Mouse (Mus musculus) c-Kit-negative CD71-positive TER-119-positive erythroid progenitor cells, embryonic 14.5 days (primary cell): ENCODE measurements around the gene Zrsr1.

Source experiments
- DNase-seq: peaks from one replicate; pipeline ENCODE4 v3.0.0-alpha.2; 2013; ENCODE audit warnings: low read depth, low spot score

The Zrsr1 gene

DNA sequence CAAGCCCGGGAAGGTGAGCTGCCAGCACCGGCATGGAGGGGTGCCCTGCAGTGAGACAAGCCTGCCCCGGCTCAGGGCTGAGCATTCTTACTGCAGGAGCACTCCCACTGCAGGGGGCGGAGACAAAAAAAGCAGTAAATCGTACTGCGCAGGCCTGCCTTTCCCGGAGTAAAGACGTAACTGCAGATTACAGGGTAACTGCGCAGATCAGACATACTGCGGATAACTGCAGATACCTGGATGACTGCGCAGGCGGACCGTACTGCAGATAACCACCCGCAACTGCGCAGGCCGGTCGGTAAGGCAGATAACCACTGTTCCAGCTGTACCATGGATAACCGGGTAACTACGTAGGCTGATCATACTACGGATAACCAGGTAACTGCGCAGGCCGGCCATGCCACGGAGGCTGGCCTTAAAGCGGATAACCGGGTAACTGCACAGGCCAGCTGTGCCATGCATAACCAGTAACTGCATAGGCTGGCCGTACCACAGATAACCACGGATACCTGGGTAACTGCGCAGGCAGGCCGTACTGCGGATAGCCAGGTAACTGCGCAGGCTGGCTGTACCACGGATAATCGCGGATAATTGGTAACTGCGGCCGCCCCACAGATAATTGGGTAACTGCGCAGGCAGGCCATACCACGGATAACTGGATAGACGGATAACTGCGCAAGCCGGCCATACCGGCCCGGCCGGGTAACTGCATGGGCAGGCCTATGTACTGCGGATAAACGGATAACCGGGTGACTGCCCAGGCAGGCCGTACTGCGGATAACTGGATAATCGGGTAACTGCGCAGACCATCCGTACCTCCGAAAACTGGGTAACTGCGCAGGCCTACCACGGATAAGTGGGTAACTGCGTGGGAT, at the start of gene Zrsr1:
Zrsr1 (plus strand) TSS at position 171 of the 875 bp plus-strand sequence.
- DNase-seq: peak; percentile 67

DNA sequence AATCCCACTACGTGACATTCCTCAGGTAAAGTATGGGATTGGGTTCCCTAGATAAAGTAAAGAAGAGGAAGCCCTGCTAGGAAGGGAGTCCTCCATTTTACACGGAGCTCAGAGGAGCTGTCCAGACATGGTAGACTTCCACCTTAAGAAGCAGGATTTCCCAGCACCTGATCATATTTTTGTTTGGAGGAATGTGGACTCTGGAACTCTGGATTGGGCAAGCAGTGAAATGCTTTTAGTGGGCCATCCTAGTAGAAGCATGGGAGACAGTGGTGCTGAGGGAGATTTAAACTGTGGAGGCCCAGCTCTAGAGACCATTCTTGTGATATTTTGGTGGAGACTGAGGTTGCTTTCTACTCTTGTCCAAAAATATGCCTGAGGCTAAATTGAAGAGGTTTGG, 49.3 kb upstream of the Zrsr1 start:
- no peak for DNase-seq

GRCm38 (mm10) chr11:22923606-22924005, 48.2 kb upstream of the Zrsr1 start:
- no peak for DNase-seq

DNA sequence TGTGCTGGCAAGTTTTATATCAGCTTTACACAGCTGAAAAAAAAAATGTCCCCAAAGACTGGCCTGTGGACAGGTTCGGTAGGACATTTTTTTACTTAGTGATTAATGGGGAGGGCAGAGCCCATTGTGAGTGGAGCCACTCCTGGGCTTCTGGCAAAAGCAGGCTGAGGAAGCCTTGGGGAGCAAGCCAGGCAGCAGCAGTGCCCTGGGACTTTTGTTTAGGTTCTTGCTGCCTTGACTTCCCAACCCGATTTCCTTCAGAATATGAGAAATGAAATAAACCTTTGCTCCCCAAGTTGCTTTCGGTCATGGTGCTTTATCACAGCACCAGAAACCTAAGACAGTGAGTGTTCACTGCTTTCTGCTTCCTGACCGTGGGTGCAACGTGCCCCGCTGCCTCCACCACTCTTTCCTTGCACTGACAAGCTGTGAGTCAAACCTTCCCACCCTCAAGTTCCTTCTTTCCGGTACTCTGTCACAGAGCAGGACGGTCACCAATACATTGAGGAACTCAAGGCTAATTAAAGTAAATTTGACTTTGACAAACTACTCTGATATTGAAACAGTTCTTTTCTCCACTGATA, 43.1 kb upstream of the Zrsr1 start:
- DNase-seq: no peak

- DNase-seq: no peak
Measured at GRCm38 (mm10) chr11:22930129-22930528, 41.7 kb upstream of the Zrsr1 start.

- DNase-seq: no peak
Measured at GRCm38 (mm10) chr11:22931320-22931905, 40.4 kb upstream of the Zrsr1 start.

DNA sequence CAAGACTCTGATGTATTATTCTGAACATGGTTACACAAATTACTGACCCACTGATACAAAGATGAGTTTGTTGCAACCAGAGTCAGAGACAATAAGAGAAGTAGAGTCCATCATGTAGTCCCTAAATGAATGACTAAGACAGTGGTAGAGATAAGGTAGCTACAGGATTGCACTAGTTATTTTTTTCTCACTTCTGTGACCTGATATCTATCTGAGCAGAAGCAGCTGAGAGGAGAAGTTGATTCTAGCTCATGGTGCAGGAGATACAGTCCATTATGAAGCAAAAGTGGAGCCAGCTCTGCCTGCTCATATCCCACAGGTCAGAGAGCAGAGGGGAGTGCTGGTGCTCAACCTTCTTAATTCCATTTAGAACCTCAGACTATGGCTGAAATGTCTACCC, 39.6 kb upstream of the Zrsr1 start:
- no peak for DNase-seq

DNA sequence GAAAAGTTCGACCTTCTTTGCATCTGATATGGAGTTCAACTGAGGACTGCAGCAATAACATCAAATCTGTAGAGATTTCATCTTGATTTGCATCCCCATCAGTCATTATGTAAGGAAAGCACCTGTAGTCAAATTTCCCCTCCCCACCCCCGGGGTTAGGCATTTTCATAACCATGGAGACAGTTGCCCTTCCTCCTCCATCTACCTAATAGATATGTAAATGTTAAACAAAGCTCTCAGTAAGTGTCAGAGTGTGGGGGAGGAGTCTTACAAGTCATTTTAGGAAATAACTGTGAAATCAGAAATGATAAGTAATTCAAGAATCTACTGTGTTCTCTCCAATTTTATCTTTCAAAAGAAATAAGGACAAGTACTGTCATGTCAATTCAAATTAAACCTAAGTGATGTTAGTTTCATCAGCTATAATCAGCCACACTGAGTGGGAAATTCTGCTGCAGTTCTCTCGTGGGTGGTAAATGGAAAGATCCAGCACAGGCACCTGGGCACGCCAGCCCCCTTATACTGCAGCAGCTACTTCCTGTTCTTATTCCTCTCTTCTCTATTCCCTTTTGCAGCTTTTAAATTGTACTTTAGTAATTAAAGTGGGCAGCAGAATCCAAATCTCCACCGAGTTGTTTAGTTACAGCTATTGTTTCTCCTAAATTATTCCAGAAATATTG, 35.2 kb upstream of the Zrsr1 start:
- DNase-seq: no peak

DNA sequence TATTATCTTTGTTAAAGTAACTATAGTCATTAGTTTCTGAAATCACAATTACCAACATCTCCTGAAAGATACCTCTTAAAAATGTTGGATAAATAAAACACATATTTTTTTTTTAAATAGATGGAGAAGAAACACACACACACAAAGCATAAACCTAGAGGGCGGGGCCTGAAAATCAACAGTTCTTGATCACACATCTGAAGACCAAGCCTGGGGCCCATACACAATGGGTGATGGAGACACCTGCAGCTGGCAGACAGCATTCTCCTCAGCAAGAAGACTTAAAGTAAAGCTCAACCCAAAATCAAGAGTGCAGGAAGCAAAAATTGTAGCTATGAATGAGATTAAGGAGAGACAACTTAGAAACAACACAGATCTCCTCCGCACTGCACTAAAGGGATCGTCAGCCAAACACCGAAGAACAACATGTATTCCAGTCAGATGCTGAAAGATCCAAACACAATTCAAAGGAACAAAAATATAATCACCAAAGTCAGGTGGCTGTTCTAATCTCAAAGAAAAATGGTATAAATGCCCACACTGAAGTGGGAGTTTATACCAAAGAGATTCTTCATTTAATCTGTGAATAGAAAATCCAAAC, 34.0 kb upstream of the Zrsr1 start:
- DNase-seq: no peak

DNA sequence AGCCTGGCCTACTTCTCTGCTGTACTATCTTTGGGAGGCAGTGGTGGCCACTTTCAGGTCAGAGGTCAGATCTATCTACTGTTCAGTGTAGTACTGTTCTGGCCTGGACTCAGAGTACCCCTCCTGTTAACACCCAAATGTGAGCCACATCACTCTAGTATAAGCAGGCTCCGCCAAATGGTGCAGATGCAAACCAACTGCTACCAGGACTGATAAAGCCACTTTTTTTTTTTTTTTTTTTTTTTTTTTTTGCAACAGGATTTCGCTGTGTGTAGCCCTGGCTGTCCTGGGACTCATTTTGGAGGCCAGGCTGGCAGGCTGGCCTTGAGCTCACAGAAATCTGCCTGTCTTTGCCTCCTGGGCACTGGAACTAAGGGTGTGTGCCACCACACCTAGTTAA, 32.8 kb upstream of the Zrsr1 start:
- no peak for DNase-seq

GRCm38 (mm10) chr11:22949101-22949500, 22.7 kb upstream of the Zrsr1 start:
- DNase-seq: no peak

DNA sequence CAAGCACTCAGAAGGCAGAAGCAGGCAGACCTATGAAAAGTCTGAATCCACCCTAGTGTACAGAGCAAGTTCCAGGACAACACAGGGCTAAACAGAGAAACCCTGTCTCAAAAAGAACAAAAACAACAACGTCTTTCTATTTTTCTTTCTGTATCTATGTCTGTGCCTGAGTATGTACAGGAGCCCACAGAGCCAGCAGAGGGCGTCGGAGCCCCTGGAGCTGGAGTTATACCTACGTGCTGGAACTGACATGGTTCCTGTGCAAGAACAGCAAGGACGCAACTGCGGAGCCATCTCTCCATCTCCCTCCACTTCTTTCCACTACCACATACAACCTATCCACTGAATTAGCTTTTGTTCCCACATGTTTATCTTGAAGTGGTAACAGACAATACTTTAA, 21.7 kb upstream of the Zrsr1 start:
- no peak for DNase-seq

DNA sequence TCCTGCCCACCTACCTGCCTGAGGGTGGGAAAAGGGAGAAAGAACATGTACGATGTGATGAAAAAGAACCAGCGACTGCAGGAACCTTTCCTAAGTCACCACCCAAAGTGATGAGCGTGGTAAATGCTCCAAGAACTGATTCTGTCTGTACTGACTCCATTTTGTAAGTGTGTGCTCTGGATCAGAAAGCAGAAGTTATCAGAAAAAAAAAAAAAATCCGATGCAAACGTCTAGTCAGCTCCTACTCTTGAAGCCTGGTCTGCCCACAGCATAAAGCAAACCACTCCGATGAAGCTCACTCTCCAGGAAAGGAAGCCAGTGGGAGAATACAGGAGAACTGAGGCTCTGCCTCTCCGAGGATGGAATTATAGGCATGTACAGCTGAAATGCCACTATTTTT, 19.1 kb upstream of the Zrsr1 start:
- no peak for DNase-seq

DNA sequence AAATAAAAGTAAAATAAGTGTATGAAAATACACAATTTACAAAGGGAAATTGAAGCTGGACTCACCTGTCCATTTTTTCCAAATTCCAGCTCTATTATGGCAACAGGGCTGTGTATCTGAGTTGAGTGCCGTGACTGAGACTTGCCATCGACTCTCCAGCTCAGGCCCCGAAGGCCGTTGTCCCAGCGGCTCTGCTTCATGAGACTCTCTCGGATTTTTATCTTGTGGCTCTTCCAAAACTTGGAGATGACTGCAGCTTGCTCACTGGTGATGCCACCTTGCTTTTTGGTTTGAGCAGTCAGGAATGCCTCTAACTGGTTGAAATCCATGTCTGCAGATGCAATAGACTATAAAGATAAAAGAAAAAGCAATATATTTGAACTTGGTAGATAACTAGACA, 15.5 kb upstream of the Zrsr1 start:
- DNase-seq: no peak

- no peak for DNase-seq
Measured at GRCm38 (mm10) chr11:22956830-22957229, 15.0 kb upstream of the Zrsr1 start.

- DNase-seq: no peak
Measured at GRCm38 (mm10) chr11:22957791-22958374, 13.9 kb upstream of the Zrsr1 start.

DNA sequence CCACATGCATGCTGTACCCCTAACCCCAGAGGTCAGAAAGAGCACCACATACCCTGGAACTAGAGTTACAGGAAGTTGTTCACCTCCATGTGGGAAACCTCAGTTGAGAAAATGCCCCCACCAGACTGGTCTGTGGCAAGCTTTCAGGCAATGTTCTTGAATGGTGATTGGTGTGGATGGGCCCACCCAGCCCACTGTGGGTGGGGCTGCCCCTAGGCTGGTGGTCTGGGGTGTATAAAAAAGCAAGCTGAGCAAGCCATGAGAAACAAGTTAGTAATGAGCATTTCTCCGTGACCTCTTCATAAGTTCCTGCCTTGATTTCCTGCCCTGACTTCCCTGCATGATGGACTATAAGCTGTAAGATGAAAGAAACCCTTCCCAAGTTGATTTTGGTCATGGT, 9.7 kb upstream of the Zrsr1 start:
- DNase-seq: no peak

GRCm38 (mm10) chr11:22964401-22964800, 7.4 kb upstream of the Zrsr1 start:
- DNase-seq: no peak

DNA sequence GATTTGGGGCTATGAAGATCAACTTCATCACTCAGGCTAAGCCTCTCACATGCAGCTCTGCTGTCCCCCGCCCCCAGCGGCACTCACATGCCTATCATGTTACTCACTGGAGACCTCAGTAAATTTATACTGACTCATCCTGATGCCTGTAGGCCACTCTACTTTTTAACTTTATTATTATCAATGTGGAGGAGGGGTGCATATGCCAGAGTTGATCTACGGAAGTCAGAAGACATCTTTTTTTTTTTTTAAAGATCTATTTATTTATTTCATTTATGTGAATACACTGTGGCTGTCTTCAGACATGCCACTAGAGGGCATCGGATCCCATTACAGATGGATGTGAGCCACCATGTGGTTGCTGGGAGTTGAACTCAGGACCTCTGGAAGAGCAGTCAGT, 6.3 kb upstream of the Zrsr1 start:
- DNase-seq: no peak

GRCm38 (mm10) chr11:22969486-22969885, 2.3 kb upstream of the Zrsr1 start:
- DNase-seq: no peak

DNA sequence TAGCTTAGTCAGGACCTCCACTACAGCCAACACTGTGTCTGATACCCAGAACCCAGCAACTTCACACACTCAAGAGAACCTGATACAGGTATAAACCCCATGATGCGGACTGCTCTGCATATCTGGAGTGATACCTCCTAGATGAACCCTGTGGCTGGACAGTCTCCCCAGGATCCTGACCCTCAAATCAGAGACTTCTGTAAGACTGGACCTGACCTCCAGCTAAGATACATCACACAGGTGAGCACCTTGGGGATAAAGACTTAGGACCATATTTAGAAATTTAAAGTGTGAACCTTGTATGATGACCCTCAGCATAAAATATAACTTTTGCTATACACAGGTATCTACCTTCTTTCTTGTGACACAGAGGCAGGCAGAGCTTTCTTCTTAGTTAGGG, 1.3 kb upstream of the Zrsr1 start:
- no peak for DNase-seq
